Mouse (Mus musculus) liver, adult 2 months (tissue): ENCODE results near the gene Hapln2. TPM values are rescaled to one million over a fixed set of nuclear protein-coding genes. Genes with fewer than 3 reads are reported as not detected.

Source experiments
- DNase-seq: peaks from one replicate; pipeline ENCODE4 v3.0.0-alpha.2; 2011; ENCODE audit warnings: low read depth, low spot score; ENCODE audit errors: extremely low read depth
- H3K27ac ChIP-seq: fragments of 200-500 bp; replicated peaks from 2 replicates; pipeline ENCODE4 v1.5.1; 2012; ENCODE audit warnings: low read depth, mild to moderate bottlenecking, control low read depth, inconsistent platforms, low read length; ENCODE audit not compliant: insufficient read depth
- H3K27me3 ChIP-seq: fragments of 200-500 bp; 2 replicates; pipeline ENCODE4 v1.6.1; 2012; ENCODE audit warnings: mild to moderate bottlenecking, moderate library complexity, low read length, inconsistent platforms; ENCODE audit not compliant: control insufficient read depth, insufficient read depth
- H3K36me3 ChIP-seq: fragments of 200-500 bp; 2 replicates; pipeline ENCODE4 v1.6.1; 2012; ENCODE audit warnings: low read length, inconsistent platforms; ENCODE audit not compliant: control insufficient read depth, insufficient read depth
- H3K4me1 ChIP-seq: fragments of 200-500 bp; 2 replicates; pipeline ENCODE4 v1.6.1; 2011; ENCODE audit warnings: low read length; ENCODE audit not compliant: control insufficient read depth, insufficient read depth
- H3K4me3 ChIP-seq: fragments of 200-500 bp; 2 replicates; pipeline ENCODE4 v1.5.1; 2011; ENCODE audit warnings: low read depth, mild to moderate bottlenecking, control low read depth, low read length, moderate library complexity; ENCODE audit not compliant: insufficient read depth
- H3K79me2 ChIP-seq: fragments of 200-500 bp; 2 replicates; pipeline ENCODE4 v1.6.1; 2012; ENCODE audit warnings: inconsistent platforms, mild to moderate bottlenecking, low read length, moderate library complexity; ENCODE audit not compliant: control insufficient read depth, insufficient read depth
- H3K9ac ChIP-seq: fragments of 200-500 bp; 2 replicates; pipeline ENCODE4 v1.6.1; 2012; ENCODE audit warnings: low read depth, mild to moderate bottlenecking, control low read depth, inconsistent platforms, low read length
- CTCF ChIP-seq: fragments of 200-500 bp; IDR thresholded peaks from 2 replicates; pipeline ENCODE4 v1.5.1; 2011; ENCODE audit warnings: low read depth, low read length, control low read depth
- POLR2A ChIP-seq: fragments of 200-500 bp; IDR thresholded peaks from 2 replicates; pipeline ENCODE4 v1.6.1; 2011; ENCODE audit warnings: low read length, control low read depth; ENCODE audit not compliant: insufficient read depth; ENCODE audit errors: extremely low read depth
- WGBS: fragments of 180-500 bp; shearing (Covaris S2); methylation state at CpG from one replicate; pipeline ENCODE4 v1.1.7; 2018; 5-methylcytosine and 5-hydroxymethylcytosine counted together
- polyA plus RNA-seq: library from polyadenylated mRNA; depleted of rRNA; stranded (reverse); fragments of >200 nt; gene quantifications from 2 replicates; pipeline ENCODE4 v1.2.3, GENCODE M21; 2012
- total RNA-seq: library from RNA; depleted of rRNA; stranded (reverse); fragments of >200 nt; gene quantifications from 2 replicates; pipeline ENCODE4 v1.2.3, GENCODE M21; 2014

Gene Hapln2
- total and polyA plus RNA-seq, 2 experiments = not detected

DNA sequence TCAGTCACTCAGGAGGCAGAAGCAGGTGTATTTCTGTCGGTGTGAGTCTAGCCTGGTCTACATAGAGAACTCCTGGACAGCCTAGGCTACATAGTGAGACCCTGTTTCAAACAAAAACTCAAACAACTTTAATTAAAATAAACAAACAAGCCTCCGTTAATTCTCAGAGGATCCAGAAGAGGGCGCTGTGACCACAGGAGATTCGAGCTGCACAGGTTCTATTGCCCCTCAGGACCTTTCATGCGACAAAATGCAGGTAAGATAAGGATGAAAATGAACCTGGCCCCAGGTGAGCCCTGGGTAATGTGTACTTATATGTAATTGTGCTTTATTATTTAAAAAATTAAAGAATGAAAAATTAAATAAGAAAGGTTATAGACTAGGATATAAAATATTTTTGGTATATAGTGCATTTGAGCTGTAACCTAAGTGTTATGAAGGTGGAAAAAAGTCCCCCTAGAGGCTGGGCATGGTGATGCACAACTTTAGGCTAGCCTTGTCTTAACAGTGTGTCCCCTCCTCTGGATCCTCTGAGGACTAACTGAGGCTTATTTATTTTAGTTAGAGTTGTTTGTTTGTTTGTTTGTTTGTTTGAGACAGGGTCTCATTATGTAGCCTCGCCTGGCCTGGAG is 16.6 kb downstream of the Hapln2 start:
- Histone ChIP-seq H3K79me2 (no peaks in the 10 kb centered on the region), H3K36me3 (no peaks in the 10 kb centered on the region), H3K4me1 (no peaks in the 10 kb centered on the region), H3K27me3 (peaks cover 5% of the 10 kb centered on the region; the same call in 1 of the 2 replicates), H3K9ac (no peak overlapping the region), H3K4me3 (no peak overlapping the region), H3K27ac (no peak overlapping the region)
- WGBS = 8% methylated on average over 6 of the region's 6 CpGs
- TF ChIP-seq CTCF (peak; percentile 60), POLR2A (no peak)
- peak; percentile 27 for DNase-seq

DNA sequence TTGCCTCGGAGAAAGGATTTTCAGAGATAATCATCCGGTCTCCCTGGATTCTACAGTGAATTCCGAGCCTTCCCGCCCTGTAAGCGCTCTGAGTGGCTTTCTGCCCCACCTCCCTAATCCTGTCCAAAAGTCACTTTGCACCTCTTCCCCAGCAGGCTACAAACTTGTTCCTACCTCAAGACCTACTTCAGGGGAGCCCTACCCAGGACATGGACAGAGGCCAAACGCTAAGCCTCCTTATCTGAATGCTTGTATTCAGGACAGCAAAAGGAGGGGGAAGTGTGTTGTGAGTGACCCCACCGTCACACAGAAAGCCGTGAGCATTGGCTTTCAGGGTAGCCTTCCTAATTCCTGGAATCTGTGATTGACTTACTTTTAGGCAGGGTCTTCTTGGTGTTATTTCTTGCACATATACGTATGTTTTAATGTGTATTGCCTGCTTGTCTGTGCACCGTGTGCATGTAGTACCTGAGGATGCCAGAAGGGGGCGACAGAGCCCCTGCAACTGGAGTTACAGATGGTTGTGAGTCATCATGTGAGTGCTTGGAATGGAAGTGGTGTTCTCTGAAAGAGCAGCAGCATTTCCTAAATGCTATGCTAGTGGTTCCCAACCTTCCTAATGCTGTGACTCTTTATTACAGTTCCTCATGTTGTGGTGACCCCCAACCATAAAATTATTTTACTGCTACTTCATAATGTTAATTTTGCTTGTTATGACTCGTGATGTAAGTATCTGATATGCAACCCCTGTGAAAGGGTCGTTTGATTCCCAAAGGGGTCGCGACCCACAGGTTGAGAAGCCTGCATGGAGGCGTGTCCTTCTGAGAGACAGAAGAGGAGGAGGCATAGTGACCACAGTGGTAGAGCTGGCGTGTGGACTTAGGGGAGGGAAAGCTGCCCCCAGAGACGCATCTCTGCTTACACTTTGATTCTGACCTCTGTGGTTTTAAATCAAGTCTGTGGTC is 21.3 kb downstream of the Hapln2 start:
- Histone ChIP-seq H3K4me1 (no peaks in the 10 kb centered on the region), H3K79me2 (no peaks in the 10 kb centered on the region), H3K36me3 (no peaks in the 10 kb centered on the region), H3K27me3 (peaks cover 7% of the 10 kb centered on the region; the same call in 1 of the 2 replicates), H3K4me3 (no peak overlapping the region), H3K9ac (no peak overlapping the region), H3K27ac (no peak overlapping the region)
- no peak for DNase-seq
- WGBS = 73% methylated on average over 18 of the region's 18 CpGs
- TF ChIP-seq CTCF = peak; percentile 51; the same call in 1 of the 2 replicates
- no peak for TF ChIP-seq POLR2A

DNA sequence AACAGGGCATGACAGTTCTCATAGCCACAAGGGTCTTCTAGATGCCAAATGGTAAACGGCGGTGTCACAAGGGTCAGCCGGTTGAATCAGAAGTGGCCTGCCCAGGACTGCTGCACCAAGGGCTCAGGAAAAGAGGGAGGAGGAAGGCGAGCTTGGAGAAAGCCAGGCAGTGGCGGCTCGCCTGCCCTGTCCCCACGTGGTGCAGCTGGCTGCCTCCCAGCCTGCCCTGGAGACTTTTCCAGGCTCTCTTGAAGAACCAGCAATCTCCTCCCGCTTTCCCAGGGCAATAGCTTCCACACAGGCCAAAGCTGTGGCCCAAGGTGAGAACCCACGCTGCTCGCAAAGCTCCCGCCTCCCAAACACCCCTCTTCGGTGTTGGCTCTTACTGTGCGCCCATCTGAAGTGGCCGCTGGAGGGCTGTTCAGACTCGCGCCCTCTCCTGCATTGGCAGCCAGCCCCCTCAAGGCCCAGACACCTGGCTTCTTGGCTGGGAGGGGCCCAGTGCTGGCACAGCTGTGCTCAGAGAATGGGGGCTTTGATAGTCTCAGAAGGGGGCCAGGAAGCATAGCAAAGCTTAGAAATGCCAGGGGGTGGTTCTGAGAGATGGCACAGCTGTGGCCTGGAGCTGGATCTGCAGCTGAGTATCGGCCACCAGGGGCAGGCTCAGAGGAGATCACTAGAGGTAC is 24.9 kb downstream of the Hapln2 start:
- TF ChIP-seq POLR2A (no peak), CTCF (no peak)
- no peak overlapping the region for H3K27ac ChIP-seq
- peaks cover 21% of the 10 kb centered on the region for H3K27me3 ChIP-seq
- H3K4me1 ChIP-seq = no peaks in the 10 kb centered on the region
- no peak for DNase-seq
- no peaks in the 10 kb centered on the region for H3K79me2 ChIP-seq
- H3K9ac ChIP-seq = no peak overlapping the region
- 8% methylated on average over 17 of the region's 17 CpGs for WGBS
- H3K4me3 ChIP-seq = no peak overlapping the region
- no peaks in the 10 kb centered on the region for H3K36me3 ChIP-seq

DNA sequence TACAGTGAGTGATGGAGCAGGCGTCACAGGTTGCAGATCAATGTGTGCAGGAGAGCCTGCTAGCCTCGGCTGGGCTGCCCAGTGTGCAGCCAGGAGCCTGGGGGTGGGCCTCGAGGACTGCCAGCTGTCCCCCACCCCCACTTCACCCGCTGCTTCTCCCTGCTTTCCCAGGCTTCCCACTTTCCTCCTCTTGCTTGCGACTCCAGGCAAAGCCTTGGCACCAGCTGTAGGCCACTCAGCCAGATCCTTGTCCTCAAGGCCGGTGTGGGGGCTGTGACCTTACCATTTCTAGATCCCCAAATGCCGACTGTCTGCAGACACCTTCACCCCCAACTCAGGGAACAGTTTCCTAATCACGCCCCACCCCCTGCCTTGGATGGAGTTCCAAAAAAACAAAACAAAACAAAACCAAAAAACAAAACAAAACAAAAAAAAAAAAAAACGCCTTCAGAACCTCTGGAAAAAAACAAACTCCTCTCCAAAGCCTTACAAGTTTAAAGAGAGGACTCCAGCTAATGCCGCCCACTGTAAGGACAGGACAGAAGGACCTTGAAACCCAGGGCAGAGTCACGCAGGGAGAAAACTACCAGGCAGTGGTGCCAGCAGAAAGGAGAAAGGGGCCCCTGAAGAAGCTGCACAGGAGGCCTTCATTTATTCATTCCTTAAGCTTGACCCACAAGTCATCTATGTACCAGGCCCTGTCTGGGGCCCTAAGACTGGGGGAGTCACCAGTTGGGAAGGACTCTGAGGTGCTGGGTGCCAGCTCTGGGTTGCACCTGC is 26.4 kb downstream of the Hapln2 start:
- WGBS = 19% methylated on average over 11 of the region's 11 CpGs
- no peak overlapping the region for H3K4me3 ChIP-seq
- no peak for DNase-seq
- no peaks in the 10 kb centered on the region for H3K36me3 ChIP-seq
- H3K27ac ChIP-seq = no peak overlapping the region
- no peaks in the 10 kb centered on the region for H3K79me2 ChIP-seq
- TF ChIP-seq CTCF (no peak), POLR2A (no peak)
- no peaks in the 10 kb centered on the region for H3K4me1 ChIP-seq
- peaks cover 27% of the 10 kb centered on the region for H3K27me3 ChIP-seq
- H3K9ac ChIP-seq = no peak overlapping the region

DNA sequence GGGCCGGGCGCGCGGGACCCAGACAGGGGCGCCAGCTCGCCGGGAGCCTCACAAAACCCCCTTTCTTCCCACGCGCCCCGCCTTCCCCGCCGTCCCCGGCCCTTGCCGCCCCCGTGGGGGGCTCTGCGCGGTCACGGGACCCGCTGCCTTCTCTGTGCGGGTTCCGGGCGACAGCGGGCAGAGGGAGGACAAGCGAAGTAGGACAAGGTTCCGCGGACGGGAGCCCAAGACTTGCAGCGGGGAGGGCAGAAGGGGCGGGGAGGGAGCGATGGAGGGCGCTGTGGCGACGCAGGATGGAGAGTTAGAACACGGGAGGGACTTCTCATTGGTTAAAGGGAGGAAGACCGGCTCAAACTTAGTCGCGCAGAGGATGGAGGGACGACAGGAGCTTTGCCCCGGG is 27.2 kb downstream of the Hapln2 start, which contains the start of gene Bcan:
Bcan (minus strand) TSS at position 50 of the 400 bp plus-strand sequence.
- Histone ChIP-seq H3K9ac (no peak within 1 kb of the TSS), H3K36me3 (no peaks in the 10 kb centered on the region), H3K27me3 (peaks cover 26% of the 10 kb centered on the region), H3K79me2 (no peaks in the 10 kb centered on the region), H3K4me1 (no peaks in the 10 kb centered on the region), H3K4me3 (peak within 1 kb of the TSS; percentile 17; the same call in 1 of the 2 replicates), H3K27ac (no peak within 1 kb of the TSS)
- WGBS = 2% methylated on average over 34 of the region's 39 CpGs
- DNase-seq = no peak
- TF ChIP-seq CTCF = no peak
- no peak for TF ChIP-seq POLR2A
